Mouse (Mus musculus) thymus, adult 2 months (tissue): ENCODE data around the gene Wwox. TPM values are rescaled to one million over a fixed set of nuclear protein-coding genes. Genes with fewer than 3 reads are reported as not detected.

ENCODE experiments used
- DNase-seq: peaks from one replicate; pipeline ENCODE4 v3.0.0; 2021
- H3K27ac ChIP-seq: fragments of 200-500 bp; 2 replicates; pipeline ENCODE4 v1.5.1; 2012; ENCODE audit warnings: low read length, control low read depth; ENCODE audit not compliant: control insufficient read depth, insufficient read depth
- H3K27me3 ChIP-seq: fragments of 200-500 bp; 2 replicates; pipeline ENCODE4 v1.6.1; 2012; ENCODE audit warnings: mild to moderate bottlenecking, low read length, moderate library complexity, mixed read lengths; ENCODE audit not compliant: control insufficient read depth, insufficient read depth
- H3K36me3 ChIP-seq: fragments of 200-500 bp; 2 replicates; pipeline ENCODE4 v1.6.1; 2012; ENCODE audit warnings: mild to moderate bottlenecking, low read length, moderate library complexity; ENCODE audit not compliant: control insufficient read depth, insufficient read depth
- H3K4me1 ChIP-seq: fragments of 200-500 bp; replicated peaks from 2 replicates; pipeline ENCODE4 v1.6.1; 2012; ENCODE audit warnings: low read length; ENCODE audit not compliant: control insufficient read depth, insufficient read depth
- H3K4me3 ChIP-seq: fragments of 200-500 bp; 2 replicates; pipeline ENCODE4 v1.5.1; 2012; ENCODE audit warnings: mild to moderate bottlenecking, low read length, control low read depth, moderate library complexity; ENCODE audit not compliant: control insufficient read depth, insufficient read depth
- CTCF ChIP-seq: fragments of 200-500 bp; IDR thresholded peaks from 2 replicates; pipeline ENCODE4 v1.5.1; 2012; ENCODE audit warnings: mild to moderate bottlenecking, control low read depth, low read length, moderate library complexity, borderline replicate concordance; ENCODE audit not compliant: control insufficient read depth, poor library complexity, insufficient read depth; ENCODE audit errors: extremely low read depth
- POLR2A ChIP-seq: fragments of 200-500 bp; IDR thresholded peaks from 2 replicates; pipeline ENCODE4 v1.6.1; 2012; ENCODE audit warnings: mild to moderate bottlenecking, low read length, control low read depth, moderate library complexity; ENCODE audit not compliant: control insufficient read depth, poor library complexity, insufficient read depth; ENCODE audit errors: extremely low read depth
- WGBS: fragments of 180-500 bp; shearing (Covaris S2); methylation state at CpG from one replicate; pipeline ENCODE4 v1.1.7; 2018; 5-methylcytosine and 5-hydroxymethylcytosine counted together
- polyA plus RNA-seq: library from polyadenylated mRNA; depleted of rRNA; stranded (reverse); fragments of >200 nt; gene quantifications from 2 replicates; pipeline ENCODE4 v1.2.3, GENCODE M21; 2012

Wwox gene
- polyA plus RNA-seq, 1 experiment, result 8.4 TPM

DNA sequence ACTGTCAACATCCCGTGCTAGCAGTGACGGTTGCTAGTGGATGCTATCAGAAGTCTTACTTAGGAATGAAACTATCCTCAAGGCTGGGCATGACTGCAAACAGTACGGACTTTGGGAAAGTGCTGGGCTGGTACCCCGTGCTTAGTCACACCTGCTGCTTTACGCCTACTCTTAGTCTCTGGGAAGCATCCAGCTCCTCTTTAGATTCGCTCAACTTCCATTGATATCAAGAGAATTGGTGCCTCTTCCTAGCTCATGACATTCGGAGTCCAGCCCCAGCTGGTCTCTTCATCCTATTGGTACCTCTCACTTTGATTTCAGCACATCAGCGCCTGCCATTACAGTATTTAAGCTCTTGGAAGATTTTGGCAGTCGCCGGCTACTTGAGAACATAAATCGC, 23.1 kb downstream of the Wwox start:
- Histone ChIP-seq H3K4me3 (no peak overlapping the region), H3K36me3 (no peaks in the 10 kb centered on the region), H3K27me3 (no peaks in the 10 kb centered on the region), H3K4me1 (no peaks in the 10 kb centered on the region), H3K27ac (no peak overlapping the region)
- WGBS, result 97% methylated on average over 11 of the region's 11 CpGs
- DNase-seq, result no peak
- no peak for TF ChIP-seq CTCF
- no peak for TF ChIP-seq POLR2A

DNA sequence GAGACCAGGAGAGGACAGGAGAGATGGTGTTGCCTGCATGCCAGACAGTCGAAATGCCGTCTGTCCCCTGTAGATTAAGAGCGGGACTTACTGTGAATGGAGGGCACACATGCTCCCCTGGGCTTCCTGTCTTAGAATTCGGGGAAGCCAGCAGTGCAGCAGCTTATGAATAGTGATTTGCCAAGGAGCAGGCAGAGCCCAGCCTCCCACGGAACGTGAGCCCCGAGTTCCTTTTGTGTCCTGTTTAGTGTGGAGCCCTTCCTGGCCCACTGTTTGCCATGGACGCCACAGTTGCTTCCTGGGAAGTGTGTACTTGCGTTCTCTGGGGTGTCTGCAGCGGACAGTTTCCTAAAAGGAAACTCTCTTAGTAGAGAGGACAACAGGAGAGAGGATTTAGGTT, 23.9 kb downstream of the Wwox start:
- WGBS, result 69% methylated on average over 10 of the region's 10 CpGs

DNA sequence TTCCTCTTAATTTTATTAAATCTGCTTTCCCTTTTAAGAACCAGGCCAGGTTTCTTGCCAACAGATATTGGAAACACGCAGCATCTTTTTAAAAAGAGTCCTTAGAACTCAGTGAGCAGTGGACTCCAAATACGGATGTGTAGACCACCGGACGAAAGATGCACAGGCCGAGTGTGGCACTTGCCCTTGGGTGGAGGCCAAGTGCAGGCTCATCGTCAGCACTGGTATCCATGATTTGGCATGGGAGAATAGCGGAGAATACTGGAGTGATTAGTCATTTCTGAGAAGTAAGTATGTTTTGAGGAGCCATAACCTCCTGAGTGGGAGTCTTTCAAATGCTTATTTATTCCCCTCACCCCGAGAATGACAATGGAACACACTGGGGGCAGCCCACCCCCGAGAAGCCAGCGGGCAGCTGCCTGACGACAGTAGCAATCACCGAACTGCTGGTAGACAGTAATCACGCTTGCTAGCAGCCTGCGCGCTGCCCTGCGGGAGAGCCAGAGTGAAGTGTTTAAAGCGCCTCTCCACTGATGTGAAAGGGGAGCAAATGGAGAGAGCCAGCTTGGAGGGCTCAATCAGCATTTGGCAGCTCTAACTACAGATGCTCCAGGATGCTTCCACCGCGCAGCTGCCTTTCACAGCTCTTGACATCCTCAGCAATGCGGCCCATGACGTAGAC, 29.2 kb downstream of the Wwox start:
- no peak for TF ChIP-seq POLR2A
- TF ChIP-seq CTCF, result no peak
- H3K27ac ChIP-seq, result no peak overlapping the region
- 98% methylated on average over 21 of the region's 21 CpGs for WGBS

More for the DNA sequence above, 23.9 kb downstream of the Wwox start:
- no peaks in the 10 kb centered on the region for H3K36me3 ChIP-seq
- TF ChIP-seq CTCF (no peak), POLR2A (no peak)
- H3K27me3 ChIP-seq, result no peaks in the 10 kb centered on the region
- no peaks in the 10 kb centered on the region for H3K4me1 ChIP-seq
- H3K4me3 ChIP-seq, result no peak overlapping the region
- no peak for DNase-seq
- no peak overlapping the region for H3K27ac ChIP-seq

DNA sequence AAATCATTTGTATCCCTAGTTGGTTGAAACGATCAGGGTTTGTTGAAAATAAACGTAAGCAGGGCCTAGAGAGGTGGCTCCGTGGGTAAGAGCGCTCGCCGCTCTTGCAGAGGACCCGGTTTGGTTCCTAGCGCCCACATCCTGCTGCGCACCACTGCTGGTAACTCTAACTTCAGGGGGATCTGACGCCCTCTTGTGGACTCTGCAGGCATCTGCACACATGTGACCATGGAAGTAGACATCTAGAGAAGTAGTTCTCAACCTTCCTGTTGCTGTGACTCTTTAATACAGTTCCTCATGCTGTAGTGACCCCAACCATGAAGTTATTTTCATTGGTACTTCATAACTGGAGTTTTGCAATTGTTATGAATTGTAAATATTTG, 29.7 kb downstream of the Wwox start:
- no peak for DNase-seq
- 97% methylated on average over 10 of the region's 10 CpGs for WGBS
- Histone ChIP-seq H3K4me3 (no peak overlapping the region), H3K4me1 (no peaks in the 10 kb centered on the region), H3K36me3 (no peaks in the 10 kb centered on the region), H3K27me3 (no peaks in the 10 kb centered on the region), H3K27ac (no peak overlapping the region)
- no peak for TF ChIP-seq POLR2A
- TF ChIP-seq CTCF, result no peak

More for the DNA sequence above, 29.2 kb downstream of the Wwox start:
- DNase-seq, result no peak
- Histone ChIP-seq H3K4me1 (no peaks in the 10 kb centered on the region), H3K36me3 (no peaks in the 10 kb centered on the region), H3K4me3 (no peak overlapping the region), H3K27me3 (no peaks in the 10 kb centered on the region)

DNA sequence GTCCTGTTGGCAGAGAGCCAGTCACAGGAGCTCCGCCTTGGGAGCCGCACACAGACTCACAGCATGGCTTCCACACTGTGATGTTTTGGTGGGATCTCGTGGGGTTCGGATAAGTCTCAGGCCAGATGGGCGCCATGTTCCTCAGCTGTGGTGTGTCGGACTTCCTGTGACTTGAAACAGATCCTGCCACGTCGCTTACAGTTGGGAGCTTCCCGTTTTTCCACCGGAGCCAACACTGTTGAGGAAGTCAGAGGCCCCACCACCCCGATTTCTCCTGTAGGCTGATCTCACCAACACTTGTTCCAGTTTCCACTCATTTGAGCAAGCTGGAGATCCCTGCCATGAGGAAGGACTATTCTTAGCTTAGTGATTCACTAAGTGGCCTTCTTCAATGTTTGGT, 34.1 kb downstream of the Wwox start:
- Histone ChIP-seq H3K27me3 (no peaks in the 10 kb centered on the region), H3K27ac (no peak overlapping the region), H3K36me3 (no peaks in the 10 kb centered on the region), H3K4me1 (no peaks in the 10 kb centered on the region), H3K4me3 (no peak overlapping the region)
- DNase-seq, result no peak
- 89% methylated on average over 11 of the region's 11 CpGs for WGBS
- no peak for TF ChIP-seq CTCF

DNA sequence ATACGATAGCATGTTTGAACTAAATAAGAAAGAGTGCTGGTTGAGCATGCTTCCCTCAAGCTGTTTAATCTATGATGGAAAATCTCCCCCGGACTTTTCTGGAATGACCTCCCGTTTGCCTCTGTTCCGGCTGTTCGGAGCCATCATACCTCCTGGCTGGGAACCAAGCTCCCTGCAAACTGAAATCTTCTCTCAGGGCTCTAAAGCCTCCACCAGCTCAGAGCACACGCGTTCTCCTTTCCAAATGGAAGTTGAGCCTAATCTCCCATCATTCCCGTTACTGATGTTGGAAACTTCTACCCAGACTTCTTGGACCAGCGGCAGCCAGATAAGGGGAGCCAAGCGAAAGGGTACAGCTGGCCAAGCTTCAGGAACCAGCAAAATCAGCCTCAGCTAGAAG, 37.5 kb downstream of the Wwox start:
- no peaks in the 10 kb centered on the region for H3K27me3 ChIP-seq
- H3K4me1 ChIP-seq, result no peaks in the 10 kb centered on the region
- TF ChIP-seq CTCF (no peak), POLR2A (no peak)
- H3K36me3 ChIP-seq, result no peaks in the 10 kb centered on the region
- no peak for DNase-seq
- H3K4me3 ChIP-seq, result no peak overlapping the region
- no peak overlapping the region for H3K27ac ChIP-seq
- WGBS, result 93% methylated on average over 10 of the region's 10 CpGs

DNA sequence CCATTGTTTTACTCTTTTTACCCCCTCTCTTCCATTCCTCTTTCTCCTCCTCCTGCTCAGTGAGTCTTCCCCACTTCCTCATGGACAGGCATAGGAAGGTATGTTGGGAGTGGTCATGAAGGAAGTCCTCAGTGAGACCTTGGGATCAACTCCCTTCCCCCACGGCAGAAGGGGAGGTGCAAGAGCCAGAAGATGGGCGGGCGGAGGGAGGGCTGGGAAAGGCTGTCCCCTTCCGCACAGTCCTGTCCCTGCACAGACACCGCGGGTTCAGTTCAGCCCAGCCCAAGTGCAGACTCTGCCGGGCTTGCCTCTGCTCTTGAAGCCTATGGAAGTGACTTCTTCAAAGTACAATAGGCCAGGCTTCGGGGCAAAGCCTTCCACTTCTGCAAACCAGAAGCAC, 38.3 kb downstream of the Wwox start:
- H3K27ac ChIP-seq, result no peak overlapping the region
- no peak for DNase-seq
- no peak overlapping the region for H3K4me3 ChIP-seq
- H3K36me3 ChIP-seq, result no peaks in the 10 kb centered on the region
- H3K4me1 ChIP-seq, result no peaks in the 10 kb centered on the region
- WGBS, result 91% methylated on average over 8 of the region's 8 CpGs
- TF ChIP-seq CTCF (no peak), POLR2A (no peak)
- H3K27me3 ChIP-seq, result no peaks in the 10 kb centered on the region
